Mouse (Mus musculus): ENCODE data around the gene Lyar.

- TF ChIP-seq CTCF (IDR thresholded peaks at IDR 0.05; ENCODE audit: borderline replicate concordance, insufficient read depth, low read depth, low read length) = no peak
- no peak for TF ChIP-seq POLR2A (IDR thresholded peaks at IDR 0.05; ENCODE audit: borderline replicate concordance, insufficient read depth, low read length)
Observed at GRCm38 (mm10) chr5:38277936-38278600, 57.8 kb downstream of the Lyar start.

All from cerebellum, adult 2 months (tissue).